Mouse (Mus musculus) embryonic facial prominence, embryonic 12.5 days (tissue): ENCODE measurements around the gene Zfp691. TPM values are rescaled to one million over a fixed set of nuclear protein-coding genes. Genes with fewer than 3 reads are reported as not detected.

ENCODE experiments used
- ATAC-seq: fragments of 200-750 bp; cut with Nextera tagmentation; 2 replicates; pipeline ENCODE4 v1.8.0; 2017; ENCODE audit not compliant: insufficient number of reproducible peaks, insufficient read depth, low FRiP score, low TSS enrichment
- H3K27ac ChIP-seq: fragments of 300-500 bp; sonication (generic); 2 replicates; pipeline ENCODE4 v1.5.1; 2016; ENCODE audit warnings: mild to moderate bottlenecking
- H3K27me3 ChIP-seq: fragments of 300-500 bp; sonication (generic); 2 replicates; pipeline ENCODE4 v1.6.1; 2016; ENCODE audit warnings: mild to moderate bottlenecking, moderate library complexity
- H3K36me3 ChIP-seq: fragments of 300-500 bp; sonication (generic); 2 replicates; pipeline ENCODE4 v1.6.1; 2016; ENCODE audit warnings: mild to moderate bottlenecking
- H3K4me1 ChIP-seq: fragments of 300-500 bp; sonication (generic); 2 replicates; pipeline ENCODE4 v1.6.1; 2016
- H3K4me2 ChIP-seq: fragments of 300-500 bp; sonication (generic); replicated peaks from 2 replicates; pipeline ENCODE4 v1.6.1; 2016; ENCODE audit warnings: mild to moderate bottlenecking, moderate library complexity
- H3K4me3 ChIP-seq: fragments of 300-500 bp; sonication (generic); 2 replicates; pipeline ENCODE4 v1.5.1; 2016; ENCODE audit warnings: mild to moderate bottlenecking
- H3K9ac ChIP-seq: fragments of 300-500 bp; sonication (generic); 2 replicates; pipeline ENCODE4 v1.6.1; 2016; ENCODE audit warnings: mild to moderate bottlenecking, moderate library complexity
- H3K9me3 ChIP-seq: fragments of 300-500 bp; sonication (generic); 2 replicates; pipeline ENCODE4 v1.6.1; 2016; ENCODE audit warnings: mild to moderate bottlenecking, moderate library complexity
- WGBS: fragments of 180-500 bp; shearing (Covaris S2); methylation state at CpG from one replicate; pipeline ENCODE4 v1.1.7; 2016; 5-methylcytosine and 5-hydroxymethylcytosine counted together
- polyA plus RNA-seq: library from polyadenylated mRNA; unstranded; fragments of >200 nt; fragmentation: Nextera tagmentation; extraction: Ambion mirVana; gene quantifications from 2 replicates; pipeline ENCODE4 v1.2.1, GENCODE M21; 2016

Gene Zfp691
- polyA plus RNA-seq, 1 experiment from 2014 or later, result 7.7 TPM

GRCm38 (mm10) chr4:119189864-119190263, 15.9 kb upstream of the Zfp691 start, which contains the start of gene Ermap:
TSS of gene Ermap (minus strand) at chr4:119190011.
- no peak within 1 kb of the TSS for H3K4me2 ChIP-seq
- H3K9ac ChIP-seq, result no peak within 1 kb of the TSS
- no peak within 1 kb of the TSS for H3K4me3 ChIP-seq
- H3K27ac ChIP-seq, result no peak within 1 kb of the TSS
- H3K36me3 ChIP-seq, result no peaks in the 10 kb centered on the region
- no peak for ATAC-seq
- no peaks in the 10 kb centered on the region; the same call in 1 of the 2 replicates for H3K27me3 ChIP-seq
- H3K9me3 ChIP-seq, result no peaks in the 10 kb centered on the region
- H3K4me1 ChIP-seq, result no peaks in the 10 kb centered on the region
- WGBS, result 62% methylated on average over 6 of the region's 6 CpGs

DNA sequence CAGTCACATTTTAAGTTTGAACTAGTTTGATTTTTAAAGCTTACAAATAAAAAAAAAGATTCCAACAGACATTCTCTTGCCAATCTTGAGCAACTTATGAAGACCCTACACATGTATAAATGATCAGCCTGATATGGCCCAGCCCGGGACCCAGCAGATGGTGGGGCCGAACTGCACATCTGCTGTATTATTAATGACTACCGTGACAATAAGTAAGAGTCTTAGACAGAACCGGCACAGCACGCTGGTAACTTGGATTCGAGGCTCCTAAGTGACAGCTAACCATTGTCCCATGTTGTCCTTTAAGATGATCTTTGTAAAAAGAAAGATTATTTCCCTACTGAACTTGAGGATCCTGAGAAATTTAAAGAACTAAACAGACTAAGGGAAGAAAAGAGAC, 15.4 kb upstream of the Zfp691 start:
- WGBS, result 83% methylated on average over 6 of the region's 6 CpGs
- no peak overlapping the region for H3K27ac ChIP-seq

GRCm38 (mm10) chr4:119188060-119188785, 14.2 kb upstream of the Zfp691 start:
- no peaks in the 10 kb centered on the region for H3K36me3 ChIP-seq
- no peaks in the 10 kb centered on the region for H3K4me1 ChIP-seq
- H3K9ac ChIP-seq, result no peak overlapping the region
- no peaks in the 10 kb centered on the region; the same call in 1 of the 2 replicates for H3K27me3 ChIP-seq
- H3K4me3 ChIP-seq, result no peak overlapping the region
- ATAC-seq, result no peak
- no peaks in the 10 kb centered on the region for H3K9me3 ChIP-seq
- WGBS, result 57% methylated on average over 11 of the region's 11 CpGs
- no peak overlapping the region for H3K4me2 ChIP-seq
- no peak overlapping the region for H3K27ac ChIP-seq

More for the DNA sequence above, 15.4 kb upstream of the Zfp691 start:
- H3K4me1 ChIP-seq, result no peaks in the 10 kb centered on the region
- no peaks in the 10 kb centered on the region for H3K9me3 ChIP-seq
- no peak overlapping the region for H3K4me3 ChIP-seq
- H3K9ac ChIP-seq, result no peak overlapping the region
- ATAC-seq, result no peak
- no peaks in the 10 kb centered on the region; the same call in 1 of the 2 replicates for H3K27me3 ChIP-seq
- H3K36me3 ChIP-seq, result no peaks in the 10 kb centered on the region
- no peak overlapping the region for H3K4me2 ChIP-seq

- Histone ChIP-seq H3K27ac (no peak overlapping the region), H3K27me3 (no peaks in the 10 kb centered on the region; the same call in 1 of the 2 replicates), H3K9me3 (no peaks in the 10 kb centered on the region), H3K4me2 (no peak overlapping the region), H3K36me3 (no peaks in the 10 kb centered on the region), H3K9ac (no peak overlapping the region), H3K4me3 (no peak overlapping the region), H3K4me1 (no peaks in the 10 kb centered on the region)
- no peak for ATAC-seq
- 88% methylated on average over 4 of the region's 4 CpGs for whole genome bisulfite sequencing
These were observed 11.8 kb upstream of the Zfp691 start for GRCm38 (mm10) chr4:119185771-119186170.

DNA sequence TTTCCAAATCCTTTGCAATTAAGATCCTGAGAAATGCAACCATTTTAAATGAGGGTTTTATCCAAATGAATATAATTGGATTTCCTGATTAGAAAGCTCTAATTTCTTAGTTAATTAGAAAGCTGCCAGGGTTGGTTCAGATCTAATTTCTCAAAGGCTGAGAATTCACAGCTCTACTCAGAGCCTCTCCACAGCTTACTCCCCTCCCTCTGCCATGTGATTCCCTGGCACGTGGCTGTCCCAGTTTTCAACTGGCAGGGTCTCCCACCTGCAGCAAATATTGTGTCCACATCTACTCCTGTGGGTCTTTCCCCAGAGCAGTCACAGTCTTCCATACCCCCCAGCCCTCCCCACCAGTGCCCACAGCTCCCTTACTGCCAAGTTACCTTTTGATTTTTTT, 9.5 kb upstream of the Zfp691 start:
- Histone ChIP-seq H3K36me3 (no peaks in the 10 kb centered on the region), H3K27ac (no peak overlapping the region), H3K9me3 (no peaks in the 10 kb centered on the region), H3K4me1 (no peaks in the 10 kb centered on the region), H3K4me3 (no peak overlapping the region), H3K4me2 (no peak overlapping the region), H3K9ac (no peak overlapping the region), H3K27me3 (no peaks in the 10 kb centered on the region; the same call in 1 of the 2 replicates)
- no peak for ATAC-seq
- 48% methylated on average over 1 of the region's 1 CpGs for WGBS

DNA sequence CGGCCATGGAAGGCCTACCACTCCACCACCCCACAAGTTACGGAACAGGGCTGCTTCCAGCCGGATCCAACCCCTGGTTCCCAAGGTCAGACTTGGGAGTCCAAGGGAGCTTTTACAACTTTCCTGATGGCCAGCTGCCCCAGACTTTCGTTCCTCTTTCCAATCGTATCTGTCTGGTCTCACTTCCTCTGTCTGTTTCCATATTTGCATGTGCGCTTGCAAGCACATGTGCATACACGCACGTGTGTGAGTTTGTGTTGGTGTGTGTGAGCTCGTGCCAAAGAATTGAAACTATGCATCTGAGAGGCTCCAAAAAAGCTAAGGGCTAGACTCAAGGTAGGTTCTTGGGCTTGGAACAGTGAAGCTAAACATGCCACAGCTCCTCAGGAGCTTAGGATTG, 7.5 kb upstream of the Zfp691 start:
- Histone ChIP-seq H3K9me3 (no peaks in the 10 kb centered on the region), H3K27ac (no peak overlapping the region), H3K9ac (no peak overlapping the region), H3K36me3 (no peaks in the 10 kb centered on the region), H3K4me1 (no peaks in the 10 kb centered on the region), H3K27me3 (no peaks in the 10 kb centered on the region), H3K4me2 (no peak overlapping the region), H3K4me3 (no peak overlapping the region)
- WGBS, result 89% methylated on average over 9 of the region's 9 CpGs
- ATAC-seq, result no peak

DNA sequence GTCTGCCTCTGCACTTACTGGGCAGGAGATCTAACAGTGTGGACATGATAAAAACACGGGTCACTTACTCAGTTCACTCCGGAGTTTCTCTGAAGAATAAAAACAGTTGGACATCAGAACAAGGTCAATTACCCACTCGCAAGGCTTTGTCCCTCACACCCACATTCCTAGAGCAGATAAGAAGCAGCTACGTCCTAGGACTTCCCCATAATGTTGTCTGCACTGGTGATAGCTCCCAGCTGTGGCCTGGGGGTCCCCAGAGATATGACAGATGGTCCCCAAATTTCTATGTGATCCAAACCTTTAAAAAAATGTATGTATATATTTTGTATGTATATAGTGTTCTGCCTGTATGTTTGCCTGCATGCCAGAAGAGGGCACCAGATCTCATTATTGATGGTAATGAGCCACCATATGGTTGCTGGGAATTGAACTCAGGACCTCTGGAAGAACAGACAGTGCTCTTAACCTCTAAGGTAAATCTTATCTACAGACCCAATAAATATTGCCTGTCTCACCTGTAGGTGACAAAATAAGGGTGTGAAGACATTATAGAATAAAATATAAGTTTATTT, 6.2 kb upstream of the Zfp691 start:
- WGBS, result 62% methylated on average over 4 of the region's 4 CpGs
- ATAC-seq, result no peak
- H3K27me3 ChIP-seq, result no peaks in the 10 kb centered on the region
- H3K27ac ChIP-seq, result no peak overlapping the region
- H3K4me3 ChIP-seq, result no peak overlapping the region
- no peaks in the 10 kb centered on the region for H3K4me1 ChIP-seq
- no peak overlapping the region for H3K4me2 ChIP-seq
- H3K9ac ChIP-seq, result no peak overlapping the region
- no peaks in the 10 kb centered on the region for H3K36me3 ChIP-seq
- H3K9me3 ChIP-seq, result no peaks in the 10 kb centered on the region

DNA sequence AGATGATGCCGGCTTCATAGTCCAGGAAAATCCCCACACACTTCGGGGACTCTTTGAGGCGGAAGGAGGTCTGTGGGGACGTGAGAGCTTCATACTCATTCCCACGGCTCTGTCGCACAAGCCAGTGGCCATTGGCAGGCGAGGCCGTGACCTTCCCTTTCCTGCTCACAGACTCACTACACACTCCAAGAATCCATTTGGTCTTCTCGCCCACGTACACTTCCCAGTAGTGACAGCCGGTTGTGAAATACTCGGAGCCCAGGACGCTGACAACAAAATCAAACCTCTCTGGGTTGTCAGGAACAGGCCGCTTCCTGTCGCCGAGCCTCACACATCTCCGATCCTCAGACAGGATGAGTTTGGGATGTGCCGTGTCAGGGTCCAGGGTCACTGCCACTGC, 4.3 kb upstream of the Zfp691 start:
- Histone ChIP-seq H3K27ac (no peak overlapping the region), H3K4me2 (no peak overlapping the region), H3K9me3 (no peaks in the 10 kb centered on the region), H3K36me3 (no peaks in the 10 kb centered on the region), H3K27me3 (no peaks in the 10 kb centered on the region), H3K4me3 (no peak overlapping the region), H3K9ac (no peak overlapping the region), H3K4me1 (peaks cover under 1% of the 10 kb centered on the region; the same call in 1 of the 2 replicates)
- ATAC-seq, result no peak
- WGBS, result 75% methylated on average over 18 of the region's 18 CpGs

GRCm38 (mm10) chr4:119177702-119178101, 3.7 kb upstream of the Zfp691 start:
- Histone ChIP-seq H3K36me3 (no peaks in the 10 kb centered on the region), H3K4me1 (peaks cover 7% of the 10 kb centered on the region; the same call in 1 of the 2 replicates), H3K4me3 (no peak overlapping the region), H3K9ac (no peak overlapping the region), H3K27ac (no peak overlapping the region), H3K9me3 (no peaks in the 10 kb centered on the region), H3K4me2 (no peak overlapping the region), H3K27me3 (no peaks in the 10 kb centered on the region)
- no peak for ATAC-seq
- WGBS, result 77% methylated on average over 5 of the region's 5 CpGs

GRCm38 (mm10) chr4:119172919-119173650, 910 bp downstream of the Zfp691 start:
- no peak overlapping the region for H3K27ac ChIP-seq
- H3K36me3 ChIP-seq, result peaks cover 26% of the 10 kb centered on the region
- 44% methylated on average over 18 of the region's 18 CpGs for WGBS
- no peaks in the 10 kb centered on the region for H3K27me3 ChIP-seq
- peaks cover 13% of the 10 kb centered on the region; the same call in 1 of the 2 replicates for H3K4me1 ChIP-seq
- no peak for ATAC-seq
- peak overlapping the region; percentile 83 for H3K4me2 ChIP-seq
- H3K9ac ChIP-seq, result peak overlapping the region; percentile 85
- H3K4me3 ChIP-seq, result peak overlapping the region; percentile 79
- no peaks in the 10 kb centered on the region for H3K9me3 ChIP-seq

- Histone ChIP-seq H3K9me3 (no peaks in the 10 kb centered on the region), H3K4me3 (no peak overlapping the region), H3K9ac (no peak overlapping the region), H3K4me2 (no peak overlapping the region), H3K36me3 (peaks cover 26% of the 10 kb centered on the region), H3K27me3 (no peaks in the 10 kb centered on the region), H3K4me1 (0 out of 2 replicates have a peak, but pooled peaks cover 5% of the 10 kb centered on the region), H3K27ac (no peak overlapping the region)
- WGBS, result 9% methylated on average over 4 of the region's 4 CpGs
- ATAC-seq, result no peak
These were observed 6.3 kb downstream of the Zfp691 start for GRCm38 (mm10) chr4:119167663-119168062.
